Mouse (Mus musculus) frontal cortex, adult (tissue): Measurements from ENCODE around the gene Mmp10.

Source experiments
- ATAC-seq: cut with Nextera tagmentation; 2 replicates; pipeline ENCODE4 v1.9.2; 2017; ENCODE audit warnings: mild to moderate bottlenecking, moderate library complexity, mixed read lengths; ENCODE audit not compliant: low TSS enrichment

Gene Mmp10

DNA sequence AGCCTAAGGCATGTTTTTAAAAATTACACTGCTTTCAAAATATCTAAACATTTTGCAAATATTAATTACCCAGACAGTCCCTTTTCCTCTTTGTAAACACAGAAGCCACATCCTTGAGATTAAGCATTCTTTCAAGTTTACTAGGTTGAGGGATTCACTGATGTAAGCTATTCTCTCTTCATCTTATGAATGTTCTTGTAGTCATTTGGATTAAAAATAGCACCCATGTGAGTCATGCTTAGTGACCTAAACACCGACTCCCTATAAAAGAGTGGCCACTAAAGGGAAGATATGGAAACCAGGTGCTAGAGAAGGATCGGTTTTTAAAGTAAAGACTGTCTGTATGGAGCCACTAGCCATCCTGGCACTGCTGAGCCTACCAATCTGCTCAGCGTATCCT, at the start of gene Mmp10:
Mmp10 (plus strand) TSS at position 302 of the 400 bp plus-strand sequence.
- no peak for ATAC-seq

DNA sequence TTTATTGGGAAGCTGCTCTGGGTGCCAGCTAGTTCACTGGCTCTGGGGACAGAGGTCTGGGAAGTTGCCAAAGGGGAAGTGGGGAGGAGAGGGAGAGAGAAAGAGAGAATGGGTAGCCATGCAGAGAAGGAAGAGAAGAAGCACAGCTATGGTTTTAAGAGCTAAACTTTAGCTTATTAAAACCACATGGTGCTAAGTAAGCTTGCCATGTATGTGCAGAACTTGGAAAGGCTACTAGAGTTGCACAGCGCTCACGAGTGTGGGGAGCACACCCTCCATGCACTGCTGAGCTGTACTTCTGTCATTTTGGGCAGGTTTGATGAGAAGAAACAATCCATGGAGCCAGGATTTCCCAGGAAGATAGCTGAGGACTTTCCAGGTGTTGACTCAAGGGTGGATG, 48.9 kb upstream of the Mmp10 start:
- no peak for ATAC-seq

DNA sequence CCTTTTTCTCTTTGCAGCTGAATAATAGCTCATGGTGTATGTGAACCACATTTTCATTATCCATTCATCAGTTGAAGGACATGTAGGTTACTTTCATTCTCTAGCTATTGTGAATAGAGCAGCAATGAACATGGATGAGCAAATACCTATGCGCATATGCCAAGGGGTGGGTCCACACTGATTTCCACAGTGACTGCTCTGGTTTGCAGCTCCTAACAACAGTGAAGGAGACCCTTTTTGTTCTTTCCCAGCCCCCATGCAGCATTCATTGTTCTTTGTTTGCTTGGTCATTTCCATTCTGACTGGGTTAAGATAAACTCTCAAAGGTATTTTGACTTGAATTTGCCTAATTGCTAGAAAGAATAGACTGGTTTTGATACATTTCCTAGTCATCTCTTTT, 31.9 kb upstream of the Mmp10 start:
- no peak for ATAC-seq

GRCm38 (mm10) chr9:7483684-7484394, 18.3 kb upstream of the Mmp10 start:
- ATAC-seq: no peak

- no peak for ATAC-seq
Measured at GRCm38 (mm10) chr9:7501138-7501537, 1.0 kb upstream of the Mmp10 start.

GRCm38 (mm10) chr9:7507321-7507876, 5.2 kb downstream of the Mmp10 start:
- no peak for ATAC-seq

GRCm38 (mm10) chr9:7509619-7510233, 7.6 kb downstream of the Mmp10 start:
- ATAC-seq: no peak

- ATAC-seq: no peak
Measured at GRCm38 (mm10) chr9:7517944-7518571, 15.9 kb downstream of the Mmp10 start.

DNA sequence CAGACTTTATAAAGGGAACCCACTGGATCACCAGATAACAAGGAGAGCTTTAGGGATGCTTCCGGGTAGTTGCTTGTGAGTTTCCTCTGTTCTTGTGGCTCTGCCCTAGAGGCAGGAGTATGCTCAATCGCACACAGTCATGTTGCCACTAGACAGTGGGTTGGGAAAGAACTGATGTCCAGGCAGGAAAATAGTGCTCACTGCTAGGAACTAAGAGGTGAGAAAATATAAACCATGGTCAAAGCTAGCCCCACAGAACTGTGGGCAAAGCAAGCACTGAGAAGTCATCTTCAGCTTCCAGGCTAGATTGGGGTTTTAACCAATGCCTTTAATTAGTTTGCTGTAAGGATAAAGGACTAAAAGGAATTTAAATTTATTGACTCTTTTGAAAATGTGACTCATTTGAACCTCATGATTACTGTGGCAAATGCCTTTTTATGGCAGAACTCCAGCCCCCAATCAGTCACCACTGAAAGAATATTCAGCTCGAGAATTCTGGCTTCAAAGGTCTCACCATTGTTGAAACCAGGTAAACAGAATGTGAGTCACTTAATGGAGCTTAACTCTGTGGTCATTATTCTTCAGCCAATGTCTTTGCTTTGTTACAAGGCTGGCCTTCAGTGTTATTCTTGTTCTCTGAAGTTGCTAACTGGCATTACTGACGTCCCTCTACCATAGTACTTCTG, 24.2 kb downstream of the Mmp10 start:
- ATAC-seq: no peak

DNA sequence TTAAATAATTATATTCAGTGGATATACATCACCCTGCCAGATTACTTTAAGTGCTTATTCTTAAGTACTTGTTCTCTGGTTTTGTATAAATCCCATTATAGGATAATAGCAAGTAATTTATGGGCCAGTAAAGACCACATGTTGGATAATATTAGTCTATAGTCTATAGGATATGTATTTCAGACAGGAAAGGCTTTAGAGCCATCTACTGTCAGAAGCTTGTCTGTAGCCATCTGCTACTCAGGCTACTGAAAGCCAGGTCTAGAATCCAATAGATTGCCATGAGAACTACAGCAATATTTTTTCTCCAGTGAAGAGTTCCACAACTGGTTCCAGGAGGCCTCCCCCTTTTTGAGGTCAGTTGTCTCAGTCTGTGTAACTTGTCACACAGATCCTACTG, 40.6 kb downstream of the Mmp10 start:
- no peak for ATAC-seq

GRCm38 (mm10) chr9:7544923-7545457, 42.8 kb downstream of the Mmp10 start:
- no peak for ATAC-seq

DNA sequence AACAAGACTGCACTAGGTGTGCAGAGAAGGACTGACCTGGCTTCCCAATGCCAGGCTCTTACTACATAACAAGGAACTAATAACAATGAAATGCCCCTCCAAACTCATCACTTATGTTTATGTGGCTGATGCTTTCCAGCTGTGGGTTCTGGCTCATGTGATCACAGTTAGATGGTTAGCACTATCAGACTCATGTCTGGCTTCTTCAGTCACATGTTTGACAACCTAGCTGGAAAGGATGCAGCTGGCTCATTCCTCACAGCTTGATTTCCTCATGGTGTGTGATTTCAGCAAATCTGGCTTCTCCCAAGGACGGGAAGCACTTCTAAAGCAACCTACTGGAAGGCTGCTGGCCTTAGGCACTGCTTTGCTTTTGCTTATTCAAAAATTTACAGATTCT, 43.3 kb downstream of the Mmp10 start:
- ATAC-seq: no peak

DNA sequence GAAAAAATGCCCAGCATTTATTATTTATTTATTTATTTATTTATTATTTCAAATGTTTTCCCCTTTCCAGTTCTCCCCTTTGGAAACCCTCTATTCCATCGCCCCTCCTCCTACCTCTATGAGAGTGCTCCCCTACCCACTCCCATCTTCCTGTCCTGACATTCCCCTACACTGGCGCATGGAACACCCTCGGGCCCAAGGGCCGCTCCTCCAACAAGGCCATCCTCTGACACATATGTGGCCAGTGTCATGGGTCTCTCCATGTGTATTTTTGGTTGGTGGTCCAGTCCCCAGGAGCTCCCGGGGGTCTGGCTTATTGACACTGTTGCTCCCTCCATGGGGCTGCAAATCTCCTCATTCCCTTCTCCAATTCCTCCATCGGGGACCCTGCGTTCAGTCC, 43.8 kb downstream of the Mmp10 start:
- no peak for ATAC-seq

DNA sequence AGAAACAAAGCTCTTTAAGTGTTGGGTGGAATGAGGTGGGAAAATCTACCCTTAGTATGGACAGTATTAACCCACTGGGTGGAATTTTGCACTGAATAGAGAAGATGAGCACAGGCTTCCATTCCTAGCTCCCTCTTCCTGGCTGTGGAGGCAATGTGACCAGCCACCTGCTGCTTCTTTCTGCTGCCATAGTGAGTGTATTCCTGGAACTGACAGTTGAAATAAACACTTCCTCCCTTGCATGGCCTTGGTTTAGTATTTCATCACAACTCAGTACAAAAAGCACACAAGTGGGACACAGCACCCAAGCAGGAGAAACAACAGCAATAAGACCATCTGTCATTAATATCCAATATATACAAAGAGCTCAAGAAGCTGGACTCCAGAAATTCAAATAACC, 49.8 kb downstream of the Mmp10 start:
- no peak for ATAC-seq

GRCm38 (mm10) chr9:7553536-7553935, 51.4 kb downstream of the Mmp10 start:
- no peak for ATAC-seq

- ATAC-seq: no peak
Measured at GRCm38 (mm10) chr9:7554382-7554781, 52.2 kb downstream of the Mmp10 start.

DNA sequence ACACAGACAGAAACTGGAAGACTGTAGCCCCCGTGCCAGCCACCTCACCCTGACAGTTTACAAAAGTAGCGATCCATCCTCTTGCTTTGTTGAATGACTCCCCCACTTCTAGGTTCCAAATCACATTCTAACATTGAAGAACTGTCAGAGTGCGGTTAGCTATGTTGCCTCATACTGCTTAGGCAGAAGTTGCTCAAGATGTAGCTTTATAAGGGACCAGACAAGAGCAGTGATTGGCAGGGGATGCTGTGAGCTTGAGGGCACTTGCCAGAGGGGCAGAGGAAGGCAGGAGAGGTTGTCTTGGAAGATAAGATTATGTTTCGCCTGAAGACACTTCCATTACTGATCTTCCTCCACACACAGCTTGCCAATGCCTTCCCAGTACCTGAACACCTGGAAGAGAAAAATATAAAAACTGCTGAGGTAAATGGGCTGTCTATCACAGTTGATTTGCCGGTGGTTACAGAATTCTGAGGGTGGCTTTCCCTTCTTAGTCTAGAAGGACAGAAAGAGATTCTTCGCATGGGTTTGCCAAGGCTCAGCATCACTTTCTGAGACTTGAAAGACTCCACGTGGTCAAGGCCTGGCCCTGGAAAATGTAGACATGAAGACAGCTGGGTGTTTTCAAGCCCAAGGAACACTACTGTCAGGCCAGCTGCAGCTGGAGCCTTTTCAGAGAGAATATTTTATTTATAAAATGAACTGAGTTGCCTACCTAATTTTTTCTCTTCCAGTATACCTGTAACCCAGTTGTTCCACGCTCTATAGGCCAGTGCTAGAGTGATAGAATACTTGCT, 56.3 kb downstream of the Mmp10 start, which contains the start of gene Mmp8:
Mmp8 (plus strand) TSS at position 236 of the 797 bp plus-strand sequence.
- ATAC-seq: no peak
